Mouse (Mus musculus) olfactory bulb, adult 2 months (tissue): ENCODE data around the gene Nos1ap. TPM values are rescaled to one million over a fixed set of nuclear protein-coding genes. Genes with fewer than 3 reads are reported as not detected.
A peak's percentile ranks its signal among the peaks of the same experiment; 100 is the strongest.

Source experiments
- H3K27ac ChIP-seq: fragments of 200-500 bp; 2 replicates; pipeline ENCODE4 v1.5.1; 2012; ENCODE audit warnings: low read depth, low read length; ENCODE audit not compliant: insufficient read depth
- H3K4me1 ChIP-seq: fragments of 200-500 bp; 2 replicates; pipeline ENCODE4 v1.6.1; 2012; ENCODE audit warnings: low read length; ENCODE audit not compliant: control insufficient read depth, insufficient read depth
- H3K4me3 ChIP-seq: fragments of 200-500 bp; 2 replicates; pipeline ENCODE4 v1.5.1; 2012; ENCODE audit warnings: mild to moderate bottlenecking, low read depth, low read length, moderate library complexity; ENCODE audit not compliant: insufficient read depth
- CTCF ChIP-seq: fragments of 200-500 bp; IDR thresholded peaks from 2 replicates; pipeline ENCODE4 v1.5.1; 2012; ENCODE audit warnings: low read depth, mild to moderate bottlenecking, low read length, moderate library complexity; ENCODE audit not compliant: insufficient read depth
- POLR2A ChIP-seq: fragments of 200-500 bp; IDR thresholded peaks from 2 replicates; pipeline ENCODE4 v1.6.1; 2012; ENCODE audit warnings: mild to moderate bottlenecking, low read depth, low read length, moderate library complexity; ENCODE audit not compliant: insufficient read depth
- WGBS: fragments of 180-500 bp; shearing (Covaris S2); methylation state at CpG from one replicate; pipeline ENCODE4 v1.1.7; 2018; 5-methylcytosine and 5-hydroxymethylcytosine counted together
- polyA plus RNA-seq: library from polyadenylated mRNA; stranded (reverse); fragments of >200 nt; gene quantifications from 2 replicates; pipeline ENCODE4 v1.2.4, GENCODE M21; 2012; ENCODE audit warnings: low replicate concordance; ENCODE audit not compliant: missing spikeins, insufficient read depth, insufficient read length

Nos1ap gene
- polyA plus RNA-seq, 1 experiment, result not detected

DNA sequence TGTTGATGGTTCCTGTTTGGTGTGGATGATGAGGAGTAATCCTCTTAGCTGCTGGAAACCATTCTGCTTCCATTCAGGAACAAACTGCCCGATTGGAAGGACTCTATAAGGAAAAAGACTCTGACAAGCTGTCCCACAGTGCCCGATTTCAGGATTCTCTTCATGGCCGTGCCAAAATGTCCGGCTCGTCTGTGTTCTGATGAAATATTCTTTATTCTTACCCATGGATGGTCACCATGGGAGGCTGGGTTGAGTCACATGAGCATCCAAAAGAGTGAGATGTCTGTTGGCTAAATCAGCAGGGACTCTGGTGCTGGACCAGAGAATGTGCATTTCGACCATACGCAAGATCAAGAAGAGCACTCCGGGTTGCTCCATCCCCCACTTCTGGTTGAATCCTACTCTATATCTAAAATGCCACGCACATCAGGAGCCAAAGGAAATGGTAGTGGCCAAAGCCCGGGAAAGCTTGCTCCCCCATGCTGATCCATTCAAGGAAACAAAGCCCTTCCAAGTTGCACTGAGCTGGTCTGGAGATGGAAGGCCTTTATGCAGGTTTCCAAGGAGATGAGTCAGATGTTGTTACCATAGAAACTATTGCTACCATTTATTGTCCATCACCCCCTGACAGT is 165.3 kb downstream of the Nos1ap start:
- Histone ChIP-seq H3K4me1 (peaks cover 4% of the 10 kb centered on the region), H3K27ac (peak overlapping the region; percentile 26; the same call in 1 of the 2 replicates), H3K4me3 (no peak overlapping the region)
- 57% methylated on average over 10 of the region's 10 CpGs for WGBS
- TF ChIP-seq CTCF (no peak), POLR2A (no peak)

DNA sequence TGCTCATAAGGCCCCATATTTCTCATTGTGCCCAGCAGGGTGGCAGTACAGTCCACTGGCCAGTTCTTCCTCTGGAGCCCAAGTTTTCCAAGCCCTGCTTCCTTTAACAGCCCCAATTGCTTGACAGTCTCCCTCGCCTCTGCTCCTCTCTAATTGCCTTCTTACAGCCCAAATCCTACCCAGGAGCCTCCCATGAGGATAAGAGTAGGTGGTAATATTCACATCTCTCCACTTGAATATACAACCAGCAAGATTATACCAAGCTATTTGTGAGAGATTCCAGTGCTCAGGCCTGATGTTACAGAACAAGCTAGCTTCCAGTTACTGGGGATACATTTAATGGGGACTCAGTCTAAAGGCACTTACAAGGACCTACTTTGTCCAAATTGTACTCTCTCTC is 166.6 kb downstream of the Nos1ap start:
- TF ChIP-seq POLR2A, result no peak
- no peak for TF ChIP-seq CTCF
- Histone ChIP-seq H3K4me3 (no peak overlapping the region), H3K4me1 (peaks cover 4% of the 10 kb centered on the region), H3K27ac (no peak overlapping the region)
- WGBS, result 73% methylated on average over 1 of the region's 1 CpGs

DNA sequence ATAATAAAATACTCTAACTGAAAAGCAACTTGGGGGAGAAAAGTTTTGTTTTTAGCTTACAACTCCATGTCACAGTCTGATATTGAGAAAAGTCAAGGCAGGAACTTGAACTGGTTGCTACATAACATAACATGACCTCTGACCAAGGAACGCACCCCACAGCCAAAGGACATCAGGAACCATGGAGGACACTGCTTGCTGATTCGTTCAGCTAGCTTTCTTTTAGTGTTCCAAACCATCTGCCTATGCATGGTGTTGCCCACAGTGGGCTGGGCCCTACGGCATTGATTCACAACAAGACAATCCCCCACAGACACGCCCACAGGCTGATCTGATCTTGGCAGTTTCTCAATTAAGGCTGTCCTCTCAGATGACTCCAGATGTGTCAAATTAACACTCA is 167.5 kb downstream of the Nos1ap start:
- WGBS, result 68% methylated on average over 4 of the region's 4 CpGs
- TF ChIP-seq CTCF (no peak), POLR2A (no peak)

DNA sequence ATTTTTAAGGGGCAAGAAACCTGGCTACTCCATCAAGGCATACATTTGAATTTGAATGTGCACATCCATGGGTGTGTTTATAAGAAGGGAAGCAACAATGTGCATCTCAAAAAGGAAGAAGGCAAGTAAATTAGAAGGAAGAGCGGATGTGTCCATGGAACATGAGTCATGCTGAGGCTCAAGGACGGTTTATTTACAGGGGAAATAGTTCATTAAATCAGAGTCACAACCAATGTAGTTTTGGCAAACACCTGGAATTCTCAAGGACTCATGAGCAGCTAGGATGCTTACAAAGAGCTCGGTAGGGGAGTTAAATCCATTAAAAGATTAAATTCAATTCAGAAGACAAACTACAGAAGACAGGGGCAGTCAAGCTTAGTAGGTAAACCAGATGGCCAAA is 169.7 kb downstream of the Nos1ap start:
- 67% methylated on average over 3 of the region's 3 CpGs for WGBS
- Histone ChIP-seq H3K27ac (no peak overlapping the region), H3K4me1 (peaks cover 4% of the 10 kb centered on the region), H3K4me3 (no peak overlapping the region)
- TF ChIP-seq POLR2A (no peak), CTCF (no peak)

More for the DNA sequence above, 167.5 kb downstream of the Nos1ap start:
- Histone ChIP-seq H3K4me3 (no peak overlapping the region), H3K4me1 (peaks cover 4% of the 10 kb centered on the region), H3K27ac (no peak overlapping the region)

DNA sequence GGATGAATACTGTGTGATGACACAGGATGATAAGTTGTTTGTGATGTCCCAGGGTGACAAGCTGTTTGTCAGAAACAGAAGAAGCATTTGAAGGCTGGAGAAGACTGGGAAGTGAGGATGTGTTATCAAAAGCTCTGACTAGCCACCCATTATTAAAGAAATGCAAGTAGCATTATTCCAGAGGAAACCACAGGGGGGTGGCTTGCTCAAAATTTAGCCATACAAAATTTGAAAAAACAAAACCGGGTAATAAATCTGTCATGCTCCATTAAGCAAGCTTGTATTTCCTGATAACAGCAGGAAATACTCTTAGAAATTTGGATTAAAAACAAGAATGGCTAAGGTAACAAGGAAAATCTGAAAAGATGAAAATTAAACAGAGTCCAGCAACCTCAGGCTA is 171.5 kb downstream of the Nos1ap start:
- H3K4me1 ChIP-seq, result no peaks in the 10 kb centered on the region
- no peak overlapping the region for H3K27ac ChIP-seq
- no peak for TF ChIP-seq CTCF
- no peak for TF ChIP-seq POLR2A
- H3K4me3 ChIP-seq, result no peak overlapping the region
- WGBS, result 43% methylated on average over 1 of the region's 1 CpGs

DNA sequence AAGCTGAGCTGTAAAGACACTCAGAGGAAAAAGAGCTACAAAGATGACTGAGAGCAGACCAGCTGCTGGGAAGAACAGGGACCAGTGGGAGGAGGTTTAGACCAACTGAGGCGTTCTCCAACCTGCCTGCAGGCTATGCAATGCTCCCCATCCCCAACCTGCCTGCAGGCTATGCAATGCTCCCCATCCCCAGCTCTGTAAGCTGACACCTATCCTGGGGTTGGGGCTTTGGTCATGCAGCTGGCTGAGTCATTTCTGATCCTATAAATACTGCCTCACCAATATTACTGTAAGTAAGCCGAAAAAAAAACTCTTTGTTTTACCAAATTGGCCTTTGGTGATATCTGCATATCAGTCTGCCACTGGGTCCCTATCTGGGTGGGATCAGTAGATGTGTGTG is 172.7 kb downstream of the Nos1ap start:
- WGBS, result 68% methylated on average over 2 of the region's 2 CpGs
- no peak overlapping the region for H3K4me3 ChIP-seq
- H3K27ac ChIP-seq, result no peak overlapping the region
- H3K4me1 ChIP-seq, result 0 out of 2 replicates have a peak, but pooled peaks cover under 1% of the 10 kb centered on the region
- TF ChIP-seq POLR2A (no peak), CTCF (no peak)

DNA sequence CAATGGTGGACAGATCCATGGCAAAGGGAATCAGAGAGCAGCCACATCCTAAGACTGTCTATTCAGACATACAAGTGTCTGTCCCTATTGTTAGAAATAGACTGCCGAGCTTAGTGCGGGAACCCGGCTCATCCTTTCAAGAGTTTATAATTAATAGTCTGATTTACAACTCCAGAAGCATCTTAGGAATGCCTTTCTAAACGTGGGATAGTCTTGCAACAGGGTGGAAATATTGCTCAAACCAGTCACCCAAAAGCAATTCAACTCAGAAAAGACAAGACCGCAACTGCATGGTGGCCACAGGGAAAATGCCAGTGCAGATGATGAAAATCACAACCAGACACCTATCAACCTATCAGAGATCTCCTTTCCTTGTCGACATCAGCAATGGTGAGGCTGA is 173.5 kb downstream of the Nos1ap start:
- H3K4me1 ChIP-seq, result peaks cover 4% of the 10 kb centered on the region; the same call in 1 of the 2 replicates
- WGBS, result 69% methylated on average over 6 of the region's 6 CpGs
- H3K27ac ChIP-seq, result no peak overlapping the region
- TF ChIP-seq CTCF (no peak), POLR2A (no peak)
- no peak overlapping the region for H3K4me3 ChIP-seq

DNA sequence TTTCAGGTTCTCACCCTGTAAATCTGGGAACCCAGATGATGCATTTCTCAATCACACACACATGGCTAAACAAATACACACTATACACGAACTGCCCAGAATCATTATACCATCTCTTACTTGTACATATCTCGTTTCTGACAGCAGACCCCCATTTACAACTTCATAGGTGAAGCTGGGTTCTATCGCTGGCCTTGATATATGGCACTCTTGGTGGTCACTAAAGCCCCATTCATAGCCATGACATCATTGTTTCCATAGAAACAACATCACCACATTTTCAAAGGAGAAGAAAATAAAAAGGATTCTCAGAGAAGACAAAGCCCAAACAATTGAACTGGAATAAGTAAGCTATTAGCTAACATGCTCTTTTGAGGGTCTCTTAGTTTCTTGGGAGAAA is 174.3 kb downstream of the Nos1ap start:
- no peak overlapping the region for H3K4me3 ChIP-seq
- WGBS, result 71% methylated on average over 3 of the region's 3 CpGs
- H3K27ac ChIP-seq, result no peak overlapping the region
- TF ChIP-seq CTCF (no peak), POLR2A (no peak)
- H3K4me1 ChIP-seq, result peaks cover 4% of the 10 kb centered on the region; the same call in 1 of the 2 replicates

DNA sequence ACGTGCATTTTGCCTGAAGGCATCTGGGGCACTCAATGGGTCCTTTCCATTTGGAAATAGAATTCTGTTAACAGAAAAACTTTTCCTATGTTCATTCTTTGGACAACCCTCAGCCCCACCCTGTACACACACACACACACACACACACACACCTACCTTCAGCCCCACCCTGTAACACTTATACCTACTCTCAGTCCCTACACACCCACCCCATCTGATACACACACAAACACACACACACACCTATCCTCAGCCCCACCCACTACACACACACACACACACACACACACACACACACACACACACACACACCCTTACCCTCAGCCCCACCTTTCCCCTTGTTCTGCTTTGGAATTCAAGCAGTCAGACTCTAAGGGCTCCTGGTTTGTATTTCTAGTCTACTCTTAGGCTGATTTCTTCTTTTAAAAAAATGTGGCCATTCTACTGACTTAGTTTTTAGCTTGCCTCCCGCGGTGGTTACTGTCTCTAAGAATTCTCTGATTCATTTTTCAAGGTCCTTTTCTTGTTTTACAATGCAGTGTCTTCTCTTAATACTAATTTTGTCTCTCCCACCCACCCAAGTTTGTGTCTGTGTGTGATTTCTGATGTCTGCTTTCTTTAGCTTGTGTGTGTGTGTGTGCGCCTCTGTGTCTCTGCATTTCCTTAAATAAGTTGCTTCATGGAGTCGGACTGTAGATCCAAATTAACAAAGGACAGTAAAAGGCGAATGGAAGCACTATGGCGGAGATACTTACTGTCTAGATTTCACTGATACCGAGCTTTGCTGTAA is 179.1 kb downstream of the Nos1ap start:
- 67% methylated on average over 8 of the region's 8 CpGs for WGBS
- no peak overlapping the region for H3K27ac ChIP-seq

DNA sequence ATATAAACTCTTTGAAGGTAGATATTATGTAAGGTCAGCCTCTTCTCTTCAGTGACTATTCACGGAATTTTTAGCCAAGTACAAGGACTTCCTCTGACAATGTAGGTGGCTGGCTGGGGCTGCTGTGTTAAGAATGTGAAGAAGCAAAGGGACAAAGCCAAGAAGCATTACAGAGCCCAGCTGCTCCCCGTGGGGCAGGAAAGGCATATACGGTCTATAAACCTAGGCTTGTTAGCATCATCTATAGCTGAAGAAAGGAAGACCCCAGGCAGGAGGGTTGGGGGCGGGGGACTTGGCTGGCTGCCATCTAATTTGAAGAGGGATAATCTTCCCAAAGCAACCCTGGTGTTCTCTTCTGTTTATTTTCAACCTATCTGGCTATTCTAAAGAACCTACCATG is 180.6 kb downstream of the Nos1ap start:
- no peak overlapping the region for H3K27ac ChIP-seq
- 36% methylated on average over 4 of the region's 4 CpGs for WGBS
- TF ChIP-seq CTCF (no peak), POLR2A (no peak)

More for the DNA sequence above, 179.1 kb downstream of the Nos1ap start:
- Histone ChIP-seq H3K4me3 (no peak overlapping the region), H3K4me1 (peaks cover 11% of the 10 kb centered on the region)
- TF ChIP-seq POLR2A, result no peak
- TF ChIP-seq CTCF, result no peak

More for the DNA sequence above, 180.6 kb downstream of the Nos1ap start:
- no peak overlapping the region for H3K4me3 ChIP-seq
- peaks cover 11% of the 10 kb centered on the region for H3K4me1 ChIP-seq
